Mouse (Mus musculus): ENCODE results near the gene Kansl2.

Gene Kansl2

GRCm38 (mm10) chr15:98492102-98492501 lies 42.0 kb downstream of the Kansl2 start, which contains the start of gene Olfr279:
Olfr279 (plus strand) TSS chr15:98492402.
- no peak for DNase-seq

- DNase-seq: no peak
Observed at GRCm38 (mm10) chr15:98491332-98491731, 42.7 kb downstream of the Kansl2 start.

- no peak for DNase-seq
Observed at GRCm38 (mm10) chr15:98486433-98487021, 47.5 kb downstream of the Kansl2 start.

GRCm38 (mm10) chr15:98483907-98484886 lies 49.9 kb downstream of the Kansl2 start:
- peak; percentile 26 to 28 for DNase-seq

- DNase-seq: no peak
Observed at GRCm38 (mm10) chr15:98482701-98483100, 51.4 kb downstream of the Kansl2 start, which contains the start of gene Lalba. Lalba (minus strand) TSS chr15:98482721.

GRCm38 (mm10) chr15:98479568-98480102 lies 54.4 kb downstream of the Kansl2 start:
- DNase-seq: no peak

GRCm38 (mm10) chr15:98476281-98476680 lies 57.8 kb downstream of the Kansl2 start:
- no peak for DNase-seq

GRCm38 (mm10) chr15:98475382-98475781 lies 58.7 kb downstream of the Kansl2 start:
- peak; percentile 8 to 34 for DNase-seq

GRCm38 (mm10) chr15:98474958-98475357 lies 59.1 kb downstream of the Kansl2 start:
- DNase-seq: no peak

GRCm38 (mm10) chr15:98471539-98471938 lies 62.5 kb downstream of the Kansl2 start:
- DNase-seq: no peak

GRCm38 (mm10) chr15:98469596-98469995 lies 64.5 kb downstream of the Kansl2 start, which contains the start of gene OR5BS1P:
OR5BS1P (plus strand) TSS chr15:98469896.
- DNase-seq: no peak

Data from kidney, adult 8-10 months (tissue).